16 mouse cellular contexts compared by ENCODE assay signal in the genomic region with DNA sequence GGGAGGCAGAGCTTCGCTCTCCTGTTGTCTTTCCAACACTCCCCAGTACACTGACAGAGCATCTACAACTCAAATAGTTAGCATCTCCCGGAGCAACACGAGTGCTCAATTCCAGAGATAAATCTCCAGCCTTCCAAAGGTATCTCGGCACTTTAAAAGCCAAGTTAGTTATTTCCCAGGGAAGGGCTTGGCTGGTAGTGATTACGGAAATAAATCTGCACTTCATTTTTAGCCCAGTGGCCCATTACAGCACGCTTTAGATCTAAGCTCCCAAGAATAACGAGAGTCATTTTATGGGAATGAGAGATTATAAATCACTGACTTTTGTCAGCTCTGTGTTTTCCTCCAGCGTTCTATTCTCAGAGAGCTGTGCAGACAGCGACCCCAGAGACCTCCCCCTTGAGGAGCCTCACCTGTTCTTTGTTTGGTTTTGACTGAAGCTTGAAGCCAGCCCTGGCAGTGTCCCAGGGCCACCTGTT.
DNase-seq lines count a peak whose midpoint lies in the region; ATAC-seq and TF ChIP-seq lines count a peak whose summit lies in the region.
"Had no signal": no experiment of that assay in that cellular context is flagged by ENCODE, and none has a peak within 500 bp of the region (broad histone marks: within the 10 kb centered on the region; RNA-seq: fewer than 3 reads in every experiment).

No protein-coding gene starts in this region.

- no peak for TF ChIP-seq CTCF in liver, postnatal 0 days (IDR thresholded peaks at IDR 0.05; ENCODE audit: low read depth)

- no peaks in the 10 kb centered on the region for H3K9me3 ChIP-seq in heart, embryonic 11.5 days (replicated peaks; ENCODE audit: control insufficient read depth, low read length)
- no peaks in the 10 kb centered on the region for H3K9me3 ChIP-seq in liver, postnatal 0 days (ENCODE audit: low read length)
- H3K9me3 ChIP-seq in intestine, embryonic 15.5 days = no peaks in the 10 kb centered on the region
- no peaks in the 10 kb centered on the region for H3K9me3 ChIP-seq in stomach, embryonic 14.5 days (ENCODE audit: control insufficient read depth, low read depth, low read length)

- no peaks in the 10 kb centered on the region for H3K27me3 ChIP-seq in heart, embryonic 11.5 days (ENCODE audit: control insufficient read depth, insufficient read depth, low read length)
- H3K27me3 ChIP-seq in liver, postnatal 0 days (ENCODE audit: insufficient read depth, low read length) = no peaks in the 10 kb centered on the region
- H3K27me3 ChIP-seq in intestine, embryonic 15.5 days (replicated peaks) = no peaks in the 10 kb centered on the region
- no peaks in the 10 kb centered on the region for H3K27me3 ChIP-seq in stomach, embryonic 14.5 days (ENCODE audit: control insufficient read depth, insufficient read depth, low read length)
- H3K27me3 ChIP-seq: Patski had no signal

- WGBS in heart, embryonic 11.5 days (ENCODE audit: insufficient replicate concordance) = 28% methylated on average over 9 of the region's 9 CpGs
- 54% methylated on average over 9 of the region's 9 CpGs for WGBS in liver, postnatal 0 days (ENCODE audit: insufficient replicate concordance)
- WGBS in intestine, embryonic 15.5 days = 10% methylated on average over 9 of the region's 9 CpGs
- WGBS in stomach, embryonic 14.5 days = 8% methylated on average over 9 of the region's 9 CpGs

- peaks cover 15% of the 10 kb centered on the region; the same call in 1 of the 2 replicates for H3K4me1 ChIP-seq in heart, embryonic 11.5 days (ENCODE audit: control insufficient read depth, insufficient read depth, low read length)
- H3K4me1 ChIP-seq in liver, postnatal 0 days (ENCODE audit: insufficient read depth) = no peaks in the 10 kb centered on the region
- H3K4me1 ChIP-seq in intestine, embryonic 15.5 days (replicated peaks) = 0 out of 2 replicates have a peak, but pooled peaks cover 6% of the 10 kb centered on the region
- H3K4me1 ChIP-seq in stomach, embryonic 14.5 days (ENCODE audit: control insufficient read depth, insufficient read depth, low read length) = peaks cover 13% of the 10 kb centered on the region; the same call in 1 of the 2 replicates

- no peaks in the 10 kb centered on the region for H3K36me3 ChIP-seq in heart, embryonic 11.5 days (ENCODE audit: control insufficient read depth, insufficient read depth, low read length)
- no peaks in the 10 kb centered on the region for H3K36me3 ChIP-seq in liver, postnatal 0 days (replicated peaks; ENCODE audit: insufficient read depth, low read length)
- no peaks in the 10 kb centered on the region for H3K36me3 ChIP-seq in intestine, embryonic 15.5 days
- H3K36me3 ChIP-seq in stomach, embryonic 14.5 days (ENCODE audit: control insufficient read depth, insufficient read depth, low read length) = no peaks in the 10 kb centered on the region

- TF ChIP-seq EP300 in liver, postnatal 0 days (IDR thresholded peaks at IDR 0.05; ENCODE audit: low read depth) = no peak

- intact Hi-C loops in heart, postnatal 36 days (cut with DNase I) = no loop called here

- H3K4me2 ChIP-seq in heart, embryonic 11.5 days = no peak overlapping the region
- H3K4me2 ChIP-seq in liver, postnatal 0 days (ENCODE audit: low read depth, low read length) = no peak overlapping the region
- no peak overlapping the region for H3K4me2 ChIP-seq in intestine, embryonic 15.5 days (replicated peaks)
- H3K4me2 ChIP-seq in stomach, embryonic 14.5 days (replicated peaks; ENCODE audit: low read depth, low read length) = no peak overlapping the region

- peak overlapping the region; percentile 46; the same call in 1 of the 2 replicates for H3K27ac ChIP-seq in heart, embryonic 11.5 days (ENCODE audit: low read depth, low read length)
- H3K27ac ChIP-seq in liver, postnatal 0 days (ENCODE audit: low read depth) = no peak overlapping the region
- no peak overlapping the region for H3K27ac ChIP-seq in intestine, embryonic 15.5 days
- no peak overlapping the region; the same call in 1 of the 2 replicates for H3K27ac ChIP-seq in stomach, embryonic 14.5 days (ENCODE audit: low read length)

- H3K4me3 ChIP-seq in heart, embryonic 11.5 days (ENCODE audit: low read depth, low read length) = no peak overlapping the region
- no peak overlapping the region for H3K4me3 ChIP-seq in liver, postnatal 0 days (ENCODE audit: low read depth, low read length)
- H3K4me3 ChIP-seq in intestine, embryonic 15.5 days (replicated peaks) = no peak overlapping the region
- H3K4me3 ChIP-seq in stomach, embryonic 14.5 days (ENCODE audit: low read depth, low read length) = no peak overlapping the region
- H3K4me3 ChIP-seq: erythroblast, embryonic 14.5 days had no signal

- H3K9ac ChIP-seq in heart, embryonic 11.5 days (ENCODE audit: low read depth, low read length) = no peak overlapping the region
- no peak overlapping the region for H3K9ac ChIP-seq in liver, postnatal 0 days (replicated peaks)
- no peak overlapping the region for H3K9ac ChIP-seq in intestine, embryonic 15.5 days
- no peak overlapping the region for H3K9ac ChIP-seq in stomach, embryonic 14.5 days (replicated peaks; ENCODE audit: low read depth, low read length)

- no peak for DNase-seq in heart, postnatal 36 days
- DNase-seq in liver = peak; percentile 11
- no peak for DNase-seq in liver, postnatal 0 days
- no peak for DNase-seq in layer of hippocampus, adult 9-11 months
- no peak for DNase-seq in frontal cortex, postnatal 25 days (ENCODE audit: low spot score in 2 of 2)
- DNase-seq: adrenal gland, postnatal 14 days; cerebellum, adult 18-20 months; gastrocnemius, postnatal 25 days; layer of hippocampus, postnatal 36 days; lung, adult 2 months; midbrain, embryonic 14.5 days had no signal

- no peak for ATAC-seq in heart, embryonic 11.5 days (replicated peaks; ENCODE audit: insufficient number of reproducible peaks, low FRiP score, low TSS enrichment)
- no peak for ATAC-seq in liver, postnatal 0 days
- peak; percentile 61; the same call in 1 of the 2 replicates for ATAC-seq in intestine, embryonic 15.5 days
- peak; percentile 85; the same call in 1 of the 2 replicates for ATAC-seq in stomach, embryonic 14.5 days (ENCODE audit: insufficient number of reproducible peaks, insufficient read depth, low FRiP score, low read depth)
- ATAC-seq: Patski had no signal

Comparison
In these comparisons a context has a peak if more than half of its experiments do, and no peak if none do; other contexts are left out.
1. ATAC-seq: peak in intestine, embryonic 15.5 days (single experiment) and stomach, embryonic 14.5 days (single experiment); none in heart, embryonic 11.5 days (single experiment) and liver, postnatal 0 days (single experiment).